Mouse (Mus musculus): Measurements from ENCODE around the gene Pou2f3. TPM values are rescaled to one million over a fixed set of nuclear protein-coding genes. Genes with fewer than 3 reads are reported as not detected.

The Pou2f3 gene
- polyA plus RNA-seq (2015; fragmentation: Nextera tagmentation; extraction: Ambion mirVana): 0.07 TPM in 1 of 2 replicates, not detected in the other

DNA sequence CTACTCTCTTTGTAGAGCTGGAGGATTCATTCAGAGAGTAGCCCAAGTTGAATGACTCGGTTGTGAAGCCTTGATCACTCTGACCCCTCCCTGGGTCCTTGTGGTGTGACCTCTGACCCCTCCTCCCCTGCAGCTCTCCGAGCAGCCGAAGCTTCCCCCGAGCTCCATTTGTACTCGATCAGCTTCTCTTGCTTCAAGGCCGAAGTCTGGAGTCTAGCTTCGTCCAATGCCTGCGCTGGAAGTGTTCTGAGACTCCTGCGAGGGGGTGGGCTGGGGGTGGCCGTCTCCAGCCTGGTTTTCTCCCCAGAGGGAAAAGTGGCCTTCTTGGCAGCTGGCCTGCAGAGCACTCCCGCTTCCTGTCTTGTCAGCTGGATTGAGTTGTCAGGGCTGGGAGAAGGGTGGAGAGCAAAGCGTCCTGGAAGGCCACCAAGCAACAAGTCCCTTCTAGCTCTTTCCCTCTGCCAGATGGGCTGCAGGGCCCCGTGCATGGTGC is at the start of gene Pou2f3:
TSS of gene Pou2f3 (minus strand) at position 180 of the 493 bp plus-strand sequence.
- no peak for ATAC-seq
- H3K9me3 ChIP-seq (replicated peaks; ENCODE audit: control insufficient read depth, low read length, poor library complexity, severe bottlenecking): no peaks in the 10 kb centered on the region
- H3K9ac ChIP-seq (ENCODE audit: low read depth, low read length): 0 out of 2 replicates have a peak within 1 kb of the TSS, but pooled peaks have one; percentile 25
- 3% methylated on average over 13 of the region's 13 CpGs for WGBS
- no peaks in the 10 kb centered on the region for H3K36me3 ChIP-seq (ENCODE audit: control insufficient read depth, insufficient read depth, low read length)
- H3K27ac ChIP-seq (ENCODE audit: low read length): no peak within 1 kb of the TSS
- H3K4me2 ChIP-seq (ENCODE audit: low read length): peak within 1 kb of the TSS; percentile 6; the same call in 1 of the 2 replicates
- H3K27me3 ChIP-seq (ENCODE audit: control insufficient read depth, insufficient read depth, low read depth, low read length): peaks cover 9% of the 10 kb centered on the region
- H3K4me3 ChIP-seq (ENCODE audit: low read depth, low read length): no peak within 1 kb of the TSS
- H3K4me1 ChIP-seq (ENCODE audit: control insufficient read depth, insufficient read depth, low read length): peaks cover 15% of the 10 kb centered on the region

DNA sequence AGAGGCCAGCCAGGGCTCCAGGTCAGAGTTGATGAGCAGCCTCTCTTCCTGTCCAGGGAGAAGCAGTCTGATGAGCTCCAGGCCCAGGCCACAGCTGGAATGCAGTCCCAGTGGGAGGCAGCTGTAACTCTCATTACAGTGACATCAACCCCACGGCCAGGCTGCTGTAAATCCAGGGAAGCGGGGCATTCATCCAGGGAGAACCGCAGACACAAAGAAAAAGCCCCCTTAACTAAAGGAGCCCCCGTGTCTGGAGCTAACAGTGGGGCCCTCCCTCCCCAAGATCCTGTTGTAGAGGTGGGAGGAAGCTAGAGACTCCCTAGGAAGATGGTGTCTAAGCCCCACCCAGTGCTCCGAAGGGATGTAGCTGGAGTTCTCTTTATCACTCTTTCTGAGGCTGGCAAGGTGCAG is 43.1 kb upstream of the Pou2f3 start:
- H3K9me3 ChIP-seq (replicated peaks; ENCODE audit: control insufficient read depth, low read length, poor library complexity, severe bottlenecking): no peaks in the 10 kb centered on the region
- H3K27ac ChIP-seq (ENCODE audit: low read length): no peak overlapping the region
- 22% methylated on average over 5 of the region's 5 CpGs for WGBS
- H3K4me3 ChIP-seq (ENCODE audit: low read depth, low read length): no peak overlapping the region
- H3K4me1 ChIP-seq (ENCODE audit: control insufficient read depth, insufficient read depth, low read length): no peaks in the 10 kb centered on the region
- no peaks in the 10 kb centered on the region for H3K27me3 ChIP-seq (ENCODE audit: control insufficient read depth, insufficient read depth, low read depth, low read length)
- no peak overlapping the region for H3K4me2 ChIP-seq (ENCODE audit: low read length)
- H3K9ac ChIP-seq (ENCODE audit: low read depth, low read length): no peak overlapping the region
- ATAC-seq: no peak
- no peaks in the 10 kb centered on the region for H3K36me3 ChIP-seq (ENCODE audit: control insufficient read depth, insufficient read depth, low read length)

DNA sequence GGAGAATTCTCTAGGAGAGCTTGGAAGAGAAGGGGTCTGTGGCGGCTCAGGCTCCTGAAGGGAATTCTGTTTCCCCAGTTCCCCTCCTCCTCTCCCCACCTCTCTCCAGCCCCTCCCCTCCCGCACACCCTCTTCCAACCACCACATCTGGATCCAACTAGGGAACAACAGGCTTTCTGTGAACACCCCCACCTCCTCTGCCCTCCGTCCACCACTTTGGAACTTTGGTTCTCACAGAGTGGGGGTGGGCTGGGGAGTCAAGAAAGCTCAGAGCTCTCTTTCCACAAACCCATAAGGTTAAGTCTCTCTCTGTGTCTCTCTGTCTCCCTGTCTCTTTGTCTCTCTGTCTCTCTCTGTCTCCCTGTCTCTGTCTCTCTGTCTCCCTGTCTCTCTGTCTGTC is 42.6 kb upstream of the Pou2f3 start:
- H3K9me3 ChIP-seq (replicated peaks; ENCODE audit: control insufficient read depth, low read length, poor library complexity, severe bottlenecking): no peaks in the 10 kb centered on the region
- no peaks in the 10 kb centered on the region for H3K27me3 ChIP-seq (ENCODE audit: control insufficient read depth, insufficient read depth, low read depth, low read length)
- no peak overlapping the region for H3K4me3 ChIP-seq (ENCODE audit: low read depth, low read length)
- H3K4me1 ChIP-seq (ENCODE audit: control insufficient read depth, insufficient read depth, low read length): no peaks in the 10 kb centered on the region
- no peak overlapping the region for H3K27ac ChIP-seq (ENCODE audit: low read length)
- 57% methylated on average over 3 of the region's 3 CpGs for WGBS
- no peak overlapping the region for H3K9ac ChIP-seq (ENCODE audit: low read depth, low read length)
- H3K36me3 ChIP-seq (ENCODE audit: control insufficient read depth, insufficient read depth, low read length): no peaks in the 10 kb centered on the region
- H3K4me2 ChIP-seq (ENCODE audit: low read length): no peak overlapping the region
- ATAC-seq: no peak

DNA sequence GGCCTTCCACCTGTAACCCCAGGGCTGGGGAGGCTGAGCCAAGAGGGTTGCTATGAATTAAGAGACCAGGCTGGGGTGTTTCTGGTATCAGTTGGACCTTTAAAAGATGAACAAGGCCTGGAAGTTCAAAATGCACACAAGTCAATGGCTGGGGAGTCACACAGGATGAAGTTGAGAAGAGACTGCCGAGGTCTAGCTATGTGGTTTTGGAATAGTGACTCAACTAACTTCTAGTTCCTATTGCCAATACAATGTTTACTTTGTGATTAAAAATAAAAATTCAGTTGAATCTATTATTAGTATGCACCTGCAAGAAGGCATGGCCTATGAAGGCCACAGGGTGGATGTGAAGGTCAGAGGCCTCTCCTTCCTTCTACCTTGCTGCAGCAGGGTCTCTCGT is 41.6 kb upstream of the Pou2f3 start:
- no peak overlapping the region for H3K4me2 ChIP-seq (ENCODE audit: low read length)
- no peak overlapping the region for H3K4me3 ChIP-seq (ENCODE audit: low read depth, low read length)
- no peak overlapping the region for H3K9ac ChIP-seq (ENCODE audit: low read depth, low read length)
- H3K36me3 ChIP-seq (ENCODE audit: control insufficient read depth, insufficient read depth, low read length): no peaks in the 10 kb centered on the region
- no peaks in the 10 kb centered on the region for H3K9me3 ChIP-seq (replicated peaks; ENCODE audit: control insufficient read depth, low read length, poor library complexity, severe bottlenecking)
- H3K27ac ChIP-seq (ENCODE audit: low read length): no peak overlapping the region
- H3K27me3 ChIP-seq (ENCODE audit: control insufficient read depth, insufficient read depth, low read depth, low read length): no peaks in the 10 kb centered on the region
- no peak for ATAC-seq
- no peaks in the 10 kb centered on the region for H3K4me1 ChIP-seq (ENCODE audit: control insufficient read depth, insufficient read depth, low read length)
- WGBS: 99% methylated on average over 2 of the region's 2 CpGs

DNA sequence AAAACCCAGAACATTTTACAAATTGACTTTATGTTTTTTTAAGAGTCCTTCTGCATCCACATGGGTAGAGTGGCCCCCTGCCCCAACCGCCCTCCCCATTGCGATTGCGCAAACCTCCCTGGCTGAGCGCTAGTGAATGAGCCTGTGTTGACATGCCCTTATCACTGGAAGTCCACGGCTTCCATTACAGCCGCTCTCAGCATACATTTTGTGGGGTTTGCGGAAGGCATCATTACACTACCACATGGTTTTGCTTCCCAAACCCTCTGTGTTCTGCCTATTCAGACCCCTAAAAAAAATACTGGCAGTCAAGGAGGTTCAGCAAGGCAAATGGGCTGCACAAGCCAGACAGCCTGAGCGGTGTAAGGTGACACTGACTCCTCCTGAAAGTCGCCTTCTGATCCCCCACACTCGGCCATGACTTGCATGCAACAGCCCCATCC is 36.6 kb upstream of the Pou2f3 start:
- Histone ChIP-seq H3K27ac (ENCODE audit: low read length) (no peak overlapping the region), H3K4me2 (ENCODE audit: low read length) (no peak overlapping the region), H3K4me3 (ENCODE audit: low read depth, low read length) (no peak overlapping the region), H3K27me3 (ENCODE audit: control insufficient read depth, insufficient read depth, low read depth, low read length) (no peaks in the 10 kb centered on the region), H3K9ac (ENCODE audit: low read depth, low read length) (no peak overlapping the region), H3K4me1 (ENCODE audit: control insufficient read depth, insufficient read depth, low read length) (no peaks in the 10 kb centered on the region), H3K36me3 (ENCODE audit: control insufficient read depth, insufficient read depth, low read length) (no peaks in the 10 kb centered on the region), H3K9me3 (replicated peaks; ENCODE audit: control insufficient read depth, low read length, poor library complexity, severe bottlenecking) (no peaks in the 10 kb centered on the region)
- WGBS: 56% methylated on average over 10 of the region's 10 CpGs
- ATAC-seq: no peak

DNA sequence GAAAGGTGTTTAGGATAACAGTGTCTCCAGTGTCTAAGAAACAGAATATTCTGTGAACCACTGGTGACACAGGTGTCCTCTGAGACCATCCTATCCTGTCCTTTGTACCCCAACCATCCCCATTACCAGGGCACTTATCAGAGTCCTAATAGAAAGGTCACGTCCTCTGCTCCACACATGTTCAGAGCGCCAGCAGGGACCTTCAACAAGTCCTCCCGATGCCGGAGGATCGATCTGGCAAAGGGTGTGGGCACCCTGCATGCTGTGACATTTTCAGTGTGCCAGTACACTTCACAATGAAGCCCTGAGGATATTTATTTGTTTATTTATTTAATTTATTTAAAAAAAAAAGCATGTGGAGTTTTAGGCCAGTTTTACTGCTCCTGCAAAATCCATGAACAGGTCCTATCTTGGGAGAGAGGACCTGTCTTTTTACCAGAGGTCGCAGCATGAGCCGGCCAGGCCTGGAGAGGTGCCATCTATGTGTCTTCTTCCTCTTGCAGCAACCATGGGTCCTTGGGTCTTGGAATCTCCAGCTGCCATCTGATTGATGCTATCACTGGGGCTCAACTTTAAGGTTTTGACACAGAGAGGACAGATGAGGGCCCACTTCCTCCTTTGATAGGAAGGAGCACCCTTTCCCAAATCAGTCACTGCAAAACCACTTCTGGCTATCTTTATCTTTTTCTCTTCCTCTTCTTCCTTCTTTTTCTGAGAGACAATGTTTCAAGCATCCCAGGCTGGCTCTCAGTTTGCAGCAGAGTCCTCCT is 35.8 kb upstream of the Pou2f3 start:
- ATAC-seq: no peak
- Histone ChIP-seq H3K4me1 (ENCODE audit: control insufficient read depth, insufficient read depth, low read length) (no peaks in the 10 kb centered on the region), H3K9ac (ENCODE audit: low read depth, low read length) (no peak overlapping the region), H3K36me3 (ENCODE audit: control insufficient read depth, insufficient read depth, low read length) (no peaks in the 10 kb centered on the region), H3K27me3 (ENCODE audit: control insufficient read depth, insufficient read depth, low read depth, low read length) (no peaks in the 10 kb centered on the region), H3K4me2 (ENCODE audit: low read length) (no peak overlapping the region), H3K9me3 (replicated peaks; ENCODE audit: control insufficient read depth, low read length, poor library complexity, severe bottlenecking) (no peaks in the 10 kb centered on the region), H3K4me3 (ENCODE audit: low read depth, low read length) (no peak overlapping the region), H3K27ac (ENCODE audit: low read length) (no peak overlapping the region)
- WGBS: 89% methylated on average over 7 of the region's 7 CpGs

DNA sequence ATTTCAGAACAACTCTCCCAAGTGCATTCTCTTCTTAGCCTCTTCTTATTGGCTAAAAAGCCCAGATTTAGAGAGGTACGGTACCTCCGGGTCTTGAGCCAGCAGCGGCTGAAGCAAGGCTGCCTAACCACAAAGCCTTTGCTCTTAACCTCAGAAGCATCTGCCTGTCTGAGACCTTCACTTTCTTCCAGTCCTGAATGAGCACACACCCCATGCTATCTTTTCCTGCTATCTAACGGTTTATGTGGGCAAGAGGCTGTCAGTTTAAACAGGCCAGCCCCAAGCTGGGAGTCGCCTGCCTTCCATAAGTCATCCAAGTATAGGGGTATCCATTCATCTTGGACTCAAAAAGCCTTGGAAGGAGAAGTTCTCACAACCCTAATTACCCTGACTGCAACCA is 32.3 kb upstream of the Pou2f3 start:
- Histone ChIP-seq H3K36me3 (ENCODE audit: control insufficient read depth, insufficient read depth, low read length) (no peaks in the 10 kb centered on the region), H3K9me3 (replicated peaks; ENCODE audit: control insufficient read depth, low read length, poor library complexity, severe bottlenecking) (no peaks in the 10 kb centered on the region), H3K9ac (ENCODE audit: low read depth, low read length) (no peak overlapping the region), H3K27ac (ENCODE audit: low read length) (no peak overlapping the region), H3K4me3 (ENCODE audit: low read depth, low read length) (no peak overlapping the region), H3K4me1 (ENCODE audit: control insufficient read depth, insufficient read depth, low read length) (peaks cover 8% of the 10 kb centered on the region; the same call in 1 of the 2 replicates), H3K27me3 (ENCODE audit: control insufficient read depth, insufficient read depth, low read depth, low read length) (peaks cover 27% of the 10 kb centered on the region), H3K4me2 (ENCODE audit: low read length) (no peak overlapping the region)
- 84% methylated on average over 5 of the region's 5 CpGs for WGBS
- ATAC-seq: no peak

DNA sequence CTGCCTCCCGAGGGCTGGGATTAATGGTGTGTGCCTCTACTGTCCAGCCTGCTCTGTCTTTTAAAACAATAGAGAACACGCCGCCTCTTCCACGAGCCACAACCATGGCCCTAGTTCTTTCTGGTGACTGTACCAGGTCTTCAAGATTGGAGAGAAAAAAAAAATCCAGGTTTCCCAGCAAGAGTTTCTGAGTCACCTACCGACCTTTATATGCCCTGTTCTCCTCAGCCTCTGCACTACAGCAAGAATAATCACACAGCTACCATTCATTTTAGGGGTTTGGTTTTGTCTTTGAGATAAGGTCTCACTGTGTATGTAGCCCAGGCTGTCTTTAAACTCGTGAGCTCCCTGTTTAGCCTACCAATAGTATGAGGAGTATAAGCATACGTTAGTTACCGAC is 31.8 kb upstream of the Pou2f3 start:
- H3K4me1 ChIP-seq (ENCODE audit: control insufficient read depth, insufficient read depth, low read length): peaks cover 8% of the 10 kb centered on the region; the same call in 1 of the 2 replicates
- no peaks in the 10 kb centered on the region for H3K9me3 ChIP-seq (replicated peaks; ENCODE audit: control insufficient read depth, low read length, poor library complexity, severe bottlenecking)
- H3K27me3 ChIP-seq (ENCODE audit: control insufficient read depth, insufficient read depth, low read depth, low read length): peaks cover 32% of the 10 kb centered on the region
- no peaks in the 10 kb centered on the region for H3K36me3 ChIP-seq (ENCODE audit: control insufficient read depth, insufficient read depth, low read length)
- H3K27ac ChIP-seq (ENCODE audit: low read length): no peak overlapping the region
- ATAC-seq: no peak
- no peak overlapping the region for H3K4me2 ChIP-seq (ENCODE audit: low read length)
- no peak overlapping the region for H3K9ac ChIP-seq (ENCODE audit: low read depth, low read length)
- WGBS: 92% methylated on average over 8 of the region's 8 CpGs
- no peak overlapping the region for H3K4me3 ChIP-seq (ENCODE audit: low read depth, low read length)

DNA sequence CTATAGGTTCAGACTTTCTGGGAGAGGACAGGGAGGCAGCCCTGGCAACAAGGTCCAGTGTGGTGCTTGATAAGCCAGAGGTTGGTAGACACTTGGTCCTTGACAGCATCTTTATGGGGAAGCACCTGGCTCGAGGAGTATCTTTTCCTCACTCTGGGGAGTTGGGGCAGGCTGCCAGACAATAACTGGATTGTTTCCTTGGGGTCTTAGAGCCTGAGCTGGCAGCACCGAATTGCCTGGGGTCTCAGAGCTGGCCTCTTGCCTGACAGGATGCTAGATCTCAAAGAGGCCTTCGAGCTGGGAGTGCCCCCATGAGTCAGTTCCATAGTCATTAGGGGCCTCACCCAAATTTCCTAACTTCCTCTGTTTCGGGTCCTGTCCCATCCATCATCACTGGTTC is 31.1 kb upstream of the Pou2f3 start:
- Histone ChIP-seq H3K9me3 (replicated peaks; ENCODE audit: control insufficient read depth, low read length, poor library complexity, severe bottlenecking) (no peaks in the 10 kb centered on the region), H3K4me1 (ENCODE audit: control insufficient read depth, insufficient read depth, low read length) (peaks cover 8% of the 10 kb centered on the region; the same call in 1 of the 2 replicates), H3K36me3 (ENCODE audit: control insufficient read depth, insufficient read depth, low read length) (no peaks in the 10 kb centered on the region), H3K9ac (ENCODE audit: low read depth, low read length) (no peak overlapping the region), H3K27me3 (ENCODE audit: control insufficient read depth, insufficient read depth, low read depth, low read length) (peaks cover 32% of the 10 kb centered on the region), H3K4me2 (ENCODE audit: low read length) (no peak overlapping the region), H3K4me3 (ENCODE audit: low read depth, low read length) (no peak overlapping the region), H3K27ac (ENCODE audit: low read length) (no peak overlapping the region)
- WGBS: 70% methylated on average over 4 of the region's 4 CpGs
- no peak for ATAC-seq
